ENCODE assay signal across 8 mouse cellular contexts in the genomic region with DNA sequence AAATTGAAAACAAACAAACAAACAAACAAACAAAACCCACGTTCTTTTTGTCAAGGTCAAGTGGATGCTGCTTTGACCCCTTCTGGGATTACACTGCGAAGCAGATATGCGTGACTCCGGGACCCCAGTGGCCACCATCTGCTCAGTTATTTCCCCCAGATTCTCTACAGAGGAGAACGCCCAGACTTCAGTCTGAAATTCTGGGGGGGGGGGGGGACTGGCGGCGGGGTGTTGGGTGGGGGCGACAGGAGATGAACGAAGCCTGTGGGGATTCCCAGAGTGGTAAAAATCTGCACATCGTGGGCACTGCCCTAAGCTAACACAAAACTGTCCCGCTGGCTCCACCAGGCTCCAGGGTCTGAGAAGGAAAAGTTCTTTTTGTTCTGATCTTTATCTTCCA. TPM values are rescaled to one million over a fixed set of nuclear protein-coding genes. Genes with fewer than 3 reads are reported as not detected.
DNase-seq lines count a peak whose midpoint lies in the region; ATAC-seq and TF ChIP-seq lines count a peak whose summit lies in the region.

No protein-coding gene starts in this region.

- no peak for TF ChIP-seq CTCF in lung, embryonic 14.5 days (IDR thresholded peaks at IDR 0.05; ENCODE audit: low read depth)

- H3K9ac ChIP-seq in lung, embryonic 14.5 days, result no peak overlapping the region
- H3K9ac ChIP-seq in forebrain, embryonic 13.5 days, result no peak overlapping the region
- no peak overlapping the region for H3K9ac ChIP-seq in intestine, embryonic 15.5 days
- no peak overlapping the region for H3K9ac ChIP-seq in neural tube, embryonic 12.5 days

- peaks cover 4% of the 10 kb centered on the region for H3K4me1 ChIP-seq in lung, embryonic 14.5 days (ENCODE audit: insufficient read depth)
- H3K4me1 ChIP-seq in forebrain, embryonic 13.5 days, result peaks cover 48% of the 10 kb centered on the region
- peaks cover 26% of the 10 kb centered on the region for H3K4me1 ChIP-seq in intestine, embryonic 15.5 days (replicated peaks)
- peaks cover 52% of the 10 kb centered on the region for H3K4me1 ChIP-seq in neural tube, embryonic 12.5 days

- 5% methylated on average over 11 of the region's 11 CpGs for WGBS in lung, embryonic 14.5 days
- 3% methylated on average over 11 of the region's 11 CpGs for WGBS in forebrain, embryonic 13.5 days
- 9% methylated on average over 11 of the region's 11 CpGs for WGBS in intestine, embryonic 15.5 days
- WGBS in neural tube, embryonic 12.5 days, result 2% methylated on average over 11 of the region's 11 CpGs

- peak overlapping the region; percentile 51; the same call in 1 of the 2 replicates for H3K4me3 ChIP-seq in lung, embryonic 14.5 days (ENCODE audit: low read depth, low read length)
- H3K4me3 ChIP-seq in forebrain, embryonic 13.5 days, result peak overlapping the region; percentile 49; the same call in 1 of the 2 replicates
- peak overlapping the region; percentile 51; the same call in 1 of the 2 replicates for H3K4me3 ChIP-seq in intestine, embryonic 15.5 days (replicated peaks)
- H3K4me3 ChIP-seq in neural tube, embryonic 12.5 days, result peak overlapping the region; percentile 54; the same call in 1 of the 2 replicates

- no peak overlapping the region for H3K27ac ChIP-seq in lung, embryonic 14.5 days (ENCODE audit: low read depth)
- no peak overlapping the region for H3K27ac ChIP-seq in forebrain, embryonic 13.5 days
- H3K27ac ChIP-seq in intestine, embryonic 15.5 days, result no peak overlapping the region
- H3K27ac ChIP-seq in neural tube, embryonic 12.5 days, result no peak overlapping the region

- no peak for ATAC-seq in lung, embryonic 14.5 days (ENCODE audit: insufficient read depth)
- no peak for ATAC-seq in forebrain, embryonic 13.5 days
- ATAC-seq in intestine, embryonic 15.5 days, result no peak
- no peak for ATAC-seq in neural tube, embryonic 12.5 days (ENCODE audit: low FRiP score, low read depth)

- no peaks in the 10 kb centered on the region for H3K36me3 ChIP-seq in lung, embryonic 14.5 days (ENCODE audit: insufficient read depth)
- no peaks in the 10 kb centered on the region for H3K36me3 ChIP-seq in forebrain, embryonic 13.5 days (ENCODE audit: poor library complexity, severe bottlenecking)
- H3K36me3 ChIP-seq in intestine, embryonic 15.5 days, result no peaks in the 10 kb centered on the region
- H3K36me3 ChIP-seq in neural tube, embryonic 12.5 days, result no peaks in the 10 kb centered on the region

- peaks cover 35% of the 10 kb centered on the region for H3K27me3 ChIP-seq in lung, embryonic 14.5 days (ENCODE audit: insufficient read depth, low read length)
- H3K27me3 ChIP-seq in forebrain, embryonic 13.5 days, result peaks cover 67% of the 10 kb centered on the region
- H3K27me3 ChIP-seq in intestine, embryonic 15.5 days (replicated peaks), result peaks cover 52% of the 10 kb centered on the region
- H3K27me3 ChIP-seq in neural tube, embryonic 12.5 days (replicated peaks), result peaks cover 11% of the 10 kb centered on the region

- no peak for DNase-seq in lung, embryonic 14.5 days
- DNase-seq in lung, postnatal 10 days, result no peak
- DNase-seq in thymus, postnatal 25 days, result no peak
- no peak for DNase-seq in frontal cortex, adult 2 months (ENCODE audit: extremely low spot score in 1 of 2, low spot score in 1 of 2)
- DNase-seq in adrenal gland, postnatal 36 days, result no peak

- no peaks in the 10 kb centered on the region for H3K9me3 ChIP-seq in lung, embryonic 14.5 days (ENCODE audit: low read depth, low read length)
- no peaks in the 10 kb centered on the region for H3K9me3 ChIP-seq in forebrain, embryonic 13.5 days (replicated peaks)
- H3K9me3 ChIP-seq in intestine, embryonic 15.5 days, result no peaks in the 10 kb centered on the region
- H3K9me3 ChIP-seq in neural tube, embryonic 12.5 days, result no peaks in the 10 kb centered on the region

- H3K4me2 ChIP-seq in lung, embryonic 14.5 days, result peak overlapping the region; percentile 83
- peak overlapping the region; percentile 76 for H3K4me2 ChIP-seq in forebrain, embryonic 13.5 days
- H3K4me2 ChIP-seq in intestine, embryonic 15.5 days (replicated peaks), result peak overlapping the region; percentile 93
- H3K4me2 ChIP-seq in neural tube, embryonic 12.5 days (replicated peaks), result peak overlapping the region; percentile 92

RNA-seq across cellular contexts. Expression of gene Tcf15, which starts 0.8 kb away (rescaled TPM):
- 9.9 and 11.0 TPM in 2 replicates for polyA plus RNA-seq in lung, embryonic 14.5 days (2014; fragmentation: Nextera tagmentation; extraction: Ambion mirVana)
- 1.4 and 1.8 TPM in 2 replicates for polyA plus RNA-seq in forebrain, embryonic 13.5 days (2015; fragmentation: Nextera tagmentation; extraction: Ambion mirVana)
- polyA plus RNA-seq in intestine, embryonic 15.5 days (2015; fragmentation: Nextera tagmentation; extraction: Ambion mirVana), result 10.3 and 10.4 TPM in 2 replicates
- polyA plus RNA-seq in neural tube, embryonic 12.5 days (2016; fragmentation: Nextera tagmentation; extraction: Ambion mirVana), result 22.6 and 26.3 TPM in 2 replicates
- polyA plus RNA-seq in frontal cortex, adult 2 months (2012; rRNA removed), result 3.3 TPM in 2 replicates
- total RNA-seq in adrenal gland, postnatal 36 days (2021), result 1 to 10 TPM; 4.4 to 4.7 TPM

RNA-seq across cellular contexts. Expression of gene Srxn1, which starts 37.3 kb away (rescaled TPM):
- 5.6 and 6.6 TPM in 2 replicates for polyA plus RNA-seq in lung, embryonic 14.5 days (2014; fragmentation: Nextera tagmentation; extraction: Ambion mirVana)
- polyA plus RNA-seq in forebrain, embryonic 13.5 days (2015; fragmentation: Nextera tagmentation; extraction: Ambion mirVana), result 10.3 and 10.7 TPM in 2 replicates
- 21.7 and 23.5 TPM in 2 replicates for polyA plus RNA-seq in intestine, embryonic 15.5 days (2015; fragmentation: Nextera tagmentation; extraction: Ambion mirVana)
- 19.5 and 20.2 TPM in 2 replicates for polyA plus RNA-seq in neural tube, embryonic 12.5 days (2016; fragmentation: Nextera tagmentation; extraction: Ambion mirVana)
- 91.2 and 95.2 TPM in 2 replicates for polyA plus RNA-seq in frontal cortex, adult 2 months (2012; rRNA removed)
- total RNA-seq in adrenal gland, postnatal 36 days (2021), result 100 to 1,000 TPM; 264 to 540 TPM
